Mouse (Mus musculus) embryonic fibroblast, embryonic 13.5 days (primary cell): Measurements from ENCODE around the gene Psma4.
A peak's percentile ranks its signal among the peaks of the same experiment; 100 is the strongest.

Source experiments
- CTCF ChIP-seq: IDR thresholded peaks from 2 replicates; pipeline ENCODE4 v1.5.1; 2011; ENCODE audit warnings: mild to moderate bottlenecking, control low read depth, low read length, moderate library complexity, borderline replicate concordance; ENCODE audit not compliant: insufficient read depth
- POLR2A ChIP-seq: IDR thresholded peaks from 2 replicates; pipeline ENCODE4 v1.6.1; 2011; ENCODE audit warnings: low read depth, mild to moderate bottlenecking, control low read depth, low read length, moderate library complexity

GRCm38 (mm10) chr9:54917010-54917677 lies 33.4 kb upstream of the Psma4 start, which contains the start of gene Hykk:
- TF ChIP-seq POLR2A (peak; percentile 89), CTCF (no peak)
